Mouse (Mus musculus): ENCODE results near the gene Rps6kc1. TPM values are rescaled to one million over a fixed set of nuclear protein-coding genes. Genes with fewer than 3 reads are reported as not detected.
"Not testable (repeated sequence)": the region's sequence is repeated elsewhere in the genome, so short reads cannot be mapped to it uniquely, and the experiment has no call there.

The Rps6kc1 gene
- polyA plus RNA-seq, 1 experiment from 2014 or later, result 16.9 TPM

- WGBS, result 83% methylated on average over 7 of the region's 7 CpGs
- no peaks in the 10 kb centered on the region for H3K9me3 ChIP-seq (ENCODE audit: control insufficient read depth, low read length)
- no peak for DNase-seq (ENCODE audit: low spot score)
- H3K4me2 ChIP-seq (ENCODE audit: low read depth, low read length, severe bottlenecking), result no peak overlapping the region
- H3K9ac ChIP-seq (ENCODE audit: low read length), result no peak overlapping the region
- no peaks in the 10 kb centered on the region for H3K27me3 ChIP-seq (ENCODE audit: control insufficient read depth, insufficient read depth, low read length)
- no peak for ATAC-seq (replicated peaks; ENCODE audit: low FRiP score)
- H3K4me1 ChIP-seq (replicated peaks; ENCODE audit: control insufficient read depth, insufficient read depth, low read length), result no peaks in the 10 kb centered on the region
- no peak overlapping the region for H3K27ac ChIP-seq (ENCODE audit: low read depth, low read length)
- peaks cover 4% of the 10 kb centered on the region for H3K36me3 ChIP-seq (ENCODE audit: control insufficient read depth, insufficient read depth, low read length)
- no peak overlapping the region for H3K4me3 ChIP-seq (ENCODE audit: low read depth, low read length)
These were observed 28.2 kb upstream of the Rps6kc1 start for GRCm38 (mm10) chr1:190939803-190940202.

GRCm38 (mm10) chr1:190930181-190930580 lies 18.6 kb upstream of the Rps6kc1 start:
- Histone ChIP-seq H3K4me3 (ENCODE audit: low read depth, low read length) (no peak overlapping the region), H3K9ac (ENCODE audit: low read length) (no peak overlapping the region), H3K36me3 (ENCODE audit: control insufficient read depth, insufficient read depth, low read length) (no peaks in the 10 kb centered on the region), H3K4me2 (ENCODE audit: low read depth, low read length, severe bottlenecking) (no peak overlapping the region), H3K27ac (ENCODE audit: low read depth, low read length) (no peak overlapping the region), H3K27me3 (ENCODE audit: control insufficient read depth, insufficient read depth, low read length) (no peaks in the 10 kb centered on the region), H3K9me3 (ENCODE audit: control insufficient read depth, low read length) (no peaks in the 10 kb centered on the region), H3K4me1 (replicated peaks; ENCODE audit: control insufficient read depth, insufficient read depth, low read length) (no peaks in the 10 kb centered on the region; the same call in 1 of the 2 replicates)
- DNase-seq (ENCODE audit: low spot score) (no peak), ATAC-seq (replicated peaks; ENCODE audit: low FRiP score) (no peak)
- 88% methylated on average over 6 of the region's 6 CpGs for WGBS

GRCm38 (mm10) chr1:190929010-190929695 lies 17.6 kb upstream of the Rps6kc1 start:
- peak overlapping the region; percentile 93 for H3K9ac ChIP-seq (ENCODE audit: low read length)
- H3K9me3 ChIP-seq (ENCODE audit: control insufficient read depth, low read length), result no peaks in the 10 kb centered on the region
- WGBS, result 11% methylated on average over 24 of the region's 27 CpGs
- DNase-seq (ENCODE audit: low spot score) (no peak), ATAC-seq (replicated peaks; ENCODE audit: low FRiP score) (no peak)
- peak overlapping the region; percentile 70 for H3K4me3 ChIP-seq (ENCODE audit: low read depth, low read length)
- H3K4me2 ChIP-seq (ENCODE audit: low read depth, low read length, severe bottlenecking), result peak overlapping the region; percentile 79
- H3K36me3 ChIP-seq (ENCODE audit: control insufficient read depth, insufficient read depth, low read length), result no peaks in the 10 kb centered on the region
- H3K27me3 ChIP-seq (ENCODE audit: control insufficient read depth, insufficient read depth, low read length), result no peaks in the 10 kb centered on the region
- peak overlapping the region; percentile 97 for H3K27ac ChIP-seq (ENCODE audit: low read depth, low read length)
- no peaks in the 10 kb centered on the region; the same call in 1 of the 2 replicates for H3K4me1 ChIP-seq (replicated peaks; ENCODE audit: control insufficient read depth, insufficient read depth, low read length)

GRCm38 (mm10) chr1:190928370-190929009 lies 16.9 kb upstream of the Rps6kc1 start:
- Histone ChIP-seq H3K9ac (ENCODE audit: low read length) (peak overlapping the region; percentile 93), H3K9me3 (ENCODE audit: control insufficient read depth, low read length) (no peaks in the 10 kb centered on the region), H3K4me2 (ENCODE audit: low read depth, low read length, severe bottlenecking) (peak overlapping the region; percentile 79), H3K4me3 (ENCODE audit: low read depth, low read length) (peak overlapping the region; percentile 70), H3K4me1 (replicated peaks; ENCODE audit: control insufficient read depth, insufficient read depth, low read length) (no peaks in the 10 kb centered on the region; the same call in 1 of the 2 replicates), H3K27me3 (ENCODE audit: control insufficient read depth, insufficient read depth, low read length) (no peaks in the 10 kb centered on the region), H3K27ac (ENCODE audit: low read depth, low read length) (peak overlapping the region; percentile 97), H3K36me3 (ENCODE audit: control insufficient read depth, insufficient read depth, low read length) (no peaks in the 10 kb centered on the region)
- DNase-seq (ENCODE audit: low spot score) (peak; percentile 98), ATAC-seq (replicated peaks; ENCODE audit: low FRiP score) (peak; percentile 97)
- under 1% methylated on average over 64 of the region's 79 CpGs for WGBS

GRCm38 (mm10) chr1:190927751-190928369 lies 16.3 kb upstream of the Rps6kc1 start:
- DNase-seq (ENCODE audit: low spot score) (no peak), ATAC-seq (replicated peaks; ENCODE audit: low FRiP score) (peak; percentile 18; the same call in 1 of the 2 replicates)
- Histone ChIP-seq H3K27ac (ENCODE audit: low read depth, low read length) (peak overlapping the region; percentile 97; the same call in 1 of the 2 replicates), H3K9ac (ENCODE audit: low read length) (peak overlapping the region; percentile 93), H3K4me3 (ENCODE audit: low read depth, low read length) (peak overlapping the region; percentile 70), H3K36me3 (ENCODE audit: control insufficient read depth, insufficient read depth, low read length) (no peaks in the 10 kb centered on the region), H3K27me3 (ENCODE audit: control insufficient read depth, insufficient read depth, low read length) (no peaks in the 10 kb centered on the region), H3K4me2 (ENCODE audit: low read depth, low read length, severe bottlenecking) (peak overlapping the region; percentile 79), H3K9me3 (ENCODE audit: control insufficient read depth, low read length) (no peaks in the 10 kb centered on the region), H3K4me1 (replicated peaks; ENCODE audit: control insufficient read depth, insufficient read depth, low read length) (no peaks in the 10 kb centered on the region; the same call in 1 of the 2 replicates)
- WGBS, result 26% methylated on average over 16 of the region's 16 CpGs

- no peak overlapping the region for H3K4me3 ChIP-seq (ENCODE audit: low read depth, low read length)
- no peaks in the 10 kb centered on the region for H3K9me3 ChIP-seq (ENCODE audit: control insufficient read depth, low read length)
- WGBS, result 95% methylated on average over 3 of the region's 3 CpGs
- H3K27ac ChIP-seq (ENCODE audit: low read depth, low read length), result no peak overlapping the region
- ATAC-seq (replicated peaks; ENCODE audit: low FRiP score), result no peak
- H3K36me3 ChIP-seq (ENCODE audit: control insufficient read depth, insufficient read depth, low read length), result no peaks in the 10 kb centered on the region
- DNase-seq (ENCODE audit: low spot score), result no peak
- no peaks in the 10 kb centered on the region for H3K27me3 ChIP-seq (ENCODE audit: control insufficient read depth, insufficient read depth, low read length)
- no peak overlapping the region for H3K9ac ChIP-seq (ENCODE audit: low read length)
- no peaks in the 10 kb centered on the region; the same call in 1 of the 2 replicates for H3K4me1 ChIP-seq (replicated peaks; ENCODE audit: control insufficient read depth, insufficient read depth, low read length)
- H3K4me2 ChIP-seq (ENCODE audit: low read depth, low read length, severe bottlenecking), result no peak overlapping the region
These were observed 15.7 kb upstream of the Rps6kc1 start for GRCm38 (mm10) chr1:190927311-190927710.

GRCm38 (mm10) chr1:190924812-190925211 lies 13.2 kb upstream of the Rps6kc1 start, which contains the start of gene Angel2:
TSS of gene Angel2 (plus strand) at chr1:190925112.
- WGBS, result 83% methylated on average over 3 of the region's 3 CpGs
- not testable (repeated sequence) for H3K4me2 ChIP-seq (ENCODE audit: low read depth, low read length, severe bottlenecking); H3K27ac ChIP-seq (ENCODE audit: low read depth, low read length); H3K9me3 ChIP-seq (ENCODE audit: control insufficient read depth, low read length); DNase-seq (ENCODE audit: low spot score); ATAC-seq (replicated peaks; ENCODE audit: low FRiP score); H3K27me3 ChIP-seq (ENCODE audit: control insufficient read depth, insufficient read depth, low read length); H3K9ac ChIP-seq (ENCODE audit: low read length); H3K4me3 ChIP-seq (ENCODE audit: low read depth, low read length); H3K4me1 ChIP-seq (replicated peaks; ENCODE audit: control insufficient read depth, insufficient read depth, low read length); H3K36me3 ChIP-seq (ENCODE audit: control insufficient read depth, insufficient read depth, low read length)

- no peak overlapping the region for H3K9ac ChIP-seq (ENCODE audit: low read length)
- H3K4me2 ChIP-seq (ENCODE audit: low read depth, low read length, severe bottlenecking), result no peak overlapping the region
- no peak overlapping the region for H3K4me3 ChIP-seq (ENCODE audit: low read depth, low read length)
- H3K27me3 ChIP-seq (ENCODE audit: control insufficient read depth, insufficient read depth, low read length), result no peaks in the 10 kb centered on the region
- no peak for DNase-seq (ENCODE audit: low spot score)
- H3K27ac ChIP-seq (ENCODE audit: low read depth, low read length), result no peak overlapping the region
- no peaks in the 10 kb centered on the region for H3K36me3 ChIP-seq (ENCODE audit: control insufficient read depth, insufficient read depth, low read length)
- ATAC-seq (replicated peaks; ENCODE audit: low FRiP score), result no peak
- WGBS, result 76% methylated on average over 8 of the region's 8 CpGs
- H3K9me3 ChIP-seq (ENCODE audit: control insufficient read depth, low read length), result no peaks in the 10 kb centered on the region
- H3K4me1 ChIP-seq (replicated peaks; ENCODE audit: control insufficient read depth, insufficient read depth, low read length), result no peaks in the 10 kb centered on the region
These were observed 8.3 kb upstream of the Rps6kc1 start for GRCm38 (mm10) chr1:190919725-190920469.
